Mouse (Mus musculus) heart, postnatal 36 days (tissue): ENCODE measurements around the gene Eif3m. TPM values are rescaled to one million over a fixed set of nuclear protein-coding genes. Genes with fewer than 3 reads are reported as not detected.

Experiments
- DNase-seq, 2 experiments: peaks; one replicate each; pipeline ENCODE4 v3.0.0; 2021 to 2022
- intact Hi-C: fragments of 180-260 bp; cut with DNase I; formaldehyde crosslinking; loops from one replicate; pipeline ENCODE4 v1.15.1; 2025
- total RNA-seq, 2 experiments: library from RNA; stranded (reverse); gene quantifications; 2 replicates each; pipeline ENCODE4 v1.2.3; 2021

Eif3m gene
- total RNA-seq, 2 experiments from 2014 or later = 130 to 138 TPM

- DNase-seq = no peak
- intact Hi-C loops = loop anchor here (5.0 kb wide), 3 partner anchors 109 to 214 kb away; partner anchors contain the start of gene Wt1
These were observed 922 bp upstream of the Eif3m start for GRCm38 (mm10) chr2:105017802-105018201.

- DNase-seq = no peak
- intact Hi-C loops = loop anchor here (5.0 kb wide), 3 partner anchors 111 to 216 kb away; partner anchors contain the start of gene Wt1
These were observed 501 bp downstream of the Eif3m start for GRCm38 (mm10) chr2:105016192-105016966.

GRCm38 (mm10) chr2:105007236-105007635 is 9.6 kb downstream of the Eif3m start:
- DNase-seq = no peak
- intact Hi-C loops = no loop called here

GRCm38 (mm10) chr2:104996201-104996600 is 20.7 kb downstream of the Eif3m start:
- intact Hi-C loops = no loop called here
- DNase-seq = no peak

DNA sequence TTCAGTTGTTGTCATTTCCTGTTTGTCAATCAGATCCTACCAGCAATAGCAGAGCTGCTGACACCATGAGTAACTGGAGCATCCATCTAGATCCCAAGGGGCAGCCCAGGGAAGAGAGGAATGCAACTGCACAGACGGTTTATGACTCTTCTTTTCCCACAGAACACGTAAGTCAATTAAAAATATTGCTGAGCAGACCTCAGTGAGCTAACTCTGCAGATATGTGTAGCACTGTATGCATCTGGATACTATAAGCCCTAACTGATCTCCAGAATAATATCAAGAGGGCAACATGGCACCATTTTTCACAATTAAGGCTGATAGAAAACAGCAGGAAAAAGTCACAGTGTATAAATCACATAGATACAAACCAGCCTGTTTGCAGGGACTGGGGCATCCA is 22.4 kb downstream of the Eif3m start:
- no peak for DNase-seq
- intact Hi-C loops = no loop called here

DNA sequence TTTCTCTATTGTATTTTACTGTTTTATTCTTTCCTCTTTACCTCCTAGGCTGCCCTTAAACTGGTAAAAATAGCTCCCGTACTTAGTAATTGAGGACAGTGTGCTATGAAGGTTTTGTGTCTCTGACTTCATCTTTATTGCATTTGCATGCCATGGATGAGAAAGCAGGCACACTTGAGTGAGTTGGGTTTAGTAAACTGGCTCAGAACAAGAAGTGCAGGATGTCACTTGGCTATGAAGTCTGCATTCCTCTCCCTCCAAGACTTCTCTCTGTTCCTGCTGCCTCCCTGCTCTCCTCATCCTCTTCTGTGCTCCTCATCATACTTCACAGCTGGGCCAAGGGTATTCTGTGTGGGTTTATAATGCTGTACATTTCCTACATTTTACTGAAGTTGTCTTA is 27.9 kb downstream of the Eif3m start:
- intact Hi-C loops = no loop called here
- no peak for DNase-seq

GRCm38 (mm10) chr2:104985796-104986195 is 31.1 kb downstream of the Eif3m start:
- intact Hi-C loops = no loop called here
- DNase-seq = no peak

DNA sequence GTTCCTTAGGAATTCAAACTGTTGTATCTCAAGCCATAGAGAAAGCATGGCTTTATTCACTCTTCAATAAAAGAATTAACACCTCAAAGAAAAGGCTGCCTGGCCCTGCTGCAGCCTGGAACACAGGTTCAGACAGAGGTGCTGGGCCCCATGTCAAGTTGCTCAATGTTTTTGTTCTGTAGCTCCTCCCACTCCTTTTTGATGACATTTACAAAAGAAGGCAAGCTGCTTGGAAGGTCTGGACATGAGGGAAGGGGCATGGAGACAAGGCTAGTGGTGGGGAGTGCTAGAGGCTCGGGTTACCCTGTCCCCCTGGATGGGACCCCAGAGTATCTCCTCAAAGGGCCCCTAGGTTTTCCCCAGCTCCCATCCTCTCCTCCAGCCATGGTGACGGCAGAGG is 35.2 kb downstream of the Eif3m start:
- DNase-seq = no peak
- intact Hi-C loops = no loop called here

DNA sequence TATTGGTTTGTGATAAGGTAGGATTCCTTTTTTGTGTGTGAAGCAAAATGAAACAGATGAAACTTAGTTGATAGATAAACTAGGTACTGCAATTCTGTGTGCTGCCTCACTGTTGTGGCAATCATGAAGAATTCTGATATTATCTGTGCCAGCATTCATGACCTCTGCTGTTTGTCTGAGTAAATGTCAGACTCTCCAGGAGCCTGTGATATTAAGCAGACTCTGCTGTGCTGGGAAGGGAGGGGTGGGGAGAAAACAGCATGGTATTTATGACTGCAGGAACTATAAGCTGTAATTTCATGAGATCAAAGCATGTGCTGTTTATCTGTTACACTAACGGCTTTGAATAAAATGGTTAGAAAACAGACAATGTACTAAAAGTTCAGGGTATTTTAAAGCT is 52.4 kb downstream of the Eif3m start:
- intact Hi-C loops = no loop called here
- DNase-seq = no peak

Other genes starting within 250 kb of the Eif3m start
- 10 to 100 TPM; 29.2 to 29.8 TPM for gene Qser1, start 200.3 kb downstream of the Eif3m start, total RNA-seq
- 1 to 10 TPM in 1 of 2 experiments, under 1 TPM in 1; 0.70 to 1.7 TPM for gene Prrg4, start 167.2 kb downstream of the Eif3m start, total RNA-seq
- 1 to 10 TPM; 3.1 to 4.8 TPM for gene Ccdc73, start 149.3 kb downstream of the Eif3m start, total RNA-seq
- gene Gm11060, start 74.9 kb upstream of the Eif3m start, total RNA-seq = not detected
- 1 to 10 TPM; 5.2 to 6.9 TPM for gene Wt1, start 109.4 kb upstream of the Eif3m start, total RNA-seq
- 1 to 10 TPM; 1.3 to 2.4 TPM for gene Them7, start 207.2 kb upstream of the Eif3m start, total RNA-seq